Mouse (Mus musculus): ENCODE measurements around the gene Scaf4. TPM values are rescaled to one million over a fixed set of nuclear protein-coding genes. Genes with fewer than 3 reads are reported as not detected.
"Not testable (repeated sequence)": the region's sequence is repeated elsewhere in the genome, so short reads cannot be mapped to it uniquely, and the experiment has no call there.

Scaf4 gene
- polyA plus RNA-seq, 1 experiment from 2014 or later = 38.8 TPM

- WGBS = 65% methylated on average over 4 of the region's 4 CpGs
- H3K9me3 ChIP-seq (replicated peaks); DNase-seq (ENCODE audit: low spot score); H3K27ac ChIP-seq; H3K27me3 ChIP-seq (ENCODE audit: low read depth, poor library complexity, severe bottlenecking); H3K4me3 ChIP-seq: not testable (repeated sequence)
- Histone ChIP-seq H3K36me3 (peaks cover 18% of the 10 kb centered on the region), H3K4me1 (peaks cover 24% of the 10 kb centered on the region)
Measured at GRCm38 (mm10) chr16:90219445-90219844, 64.9 kb downstream of the Scaf4 start.

- 67% methylated on average over 4 of the region's 4 CpGs for WGBS
Measured at GRCm38 (mm10) chr16:90217926-90218325, 66.4 kb downstream of the Scaf4 start.

GRCm38 (mm10) chr16:90217356-90217755 is 66.9 kb downstream of the Scaf4 start:
- H3K4me3 ChIP-seq = no peak overlapping the region
- peaks cover 12% of the 10 kb centered on the region for H3K4me1 ChIP-seq
- H3K27ac ChIP-seq = no peak overlapping the region
- no peak for DNase-seq (ENCODE audit: low spot score)
- WGBS = 77% methylated on average over 3 of the region's 3 CpGs
- H3K27me3 ChIP-seq (ENCODE audit: low read depth, poor library complexity, severe bottlenecking) = no peaks in the 10 kb centered on the region
- no peaks in the 10 kb centered on the region for H3K36me3 ChIP-seq
- H3K9me3 ChIP-seq (replicated peaks) = no peaks in the 10 kb centered on the region

More at GRCm38 (mm10) chr16:90217926-90218325, 66.4 kb downstream of the Scaf4 start:
- peaks cover 17% of the 10 kb centered on the region for H3K4me1 ChIP-seq
- no peak for DNase-seq (ENCODE audit: low spot score)
- H3K36me3 ChIP-seq = peaks cover 3% of the 10 kb centered on the region; the same call in 1 of the 2 replicates
- no peak overlapping the region for H3K27ac ChIP-seq
- no peaks in the 10 kb centered on the region for H3K27me3 ChIP-seq (ENCODE audit: low read depth, poor library complexity, severe bottlenecking)
- H3K9me3 ChIP-seq (replicated peaks) = no peaks in the 10 kb centered on the region
- H3K4me3 ChIP-seq = no peak overlapping the region

- peaks cover 2% of the 10 kb centered on the region for H3K4me1 ChIP-seq
- no peaks in the 10 kb centered on the region for H3K9me3 ChIP-seq (replicated peaks)
- no peak overlapping the region for H3K4me3 ChIP-seq
- WGBS = 98% methylated on average over 2 of the region's 2 CpGs
- no peak overlapping the region for H3K27ac ChIP-seq
- no peaks in the 10 kb centered on the region for H3K36me3 ChIP-seq
- H3K27me3 ChIP-seq (ENCODE audit: low read depth, poor library complexity, severe bottlenecking) = no peaks in the 10 kb centered on the region
- no peak for DNase-seq (ENCODE audit: low spot score)
Measured at GRCm38 (mm10) chr16:90216414-90216813, 67.9 kb downstream of the Scaf4 start.

GRCm38 (mm10) chr16:90215879-90216278 is 68.4 kb downstream of the Scaf4 start:
- WGBS = 86% methylated on average over 5 of the region's 5 CpGs
- H3K36me3 ChIP-seq; H3K4me1 ChIP-seq; H3K27me3 ChIP-seq (ENCODE audit: low read depth, poor library complexity, severe bottlenecking); H3K4me3 ChIP-seq; H3K27ac ChIP-seq; H3K9me3 ChIP-seq (replicated peaks); DNase-seq (ENCODE audit: low spot score): not testable (repeated sequence)

GRCm38 (mm10) chr16:90214731-90215565 is 69.4 kb downstream of the Scaf4 start:
- no peak for DNase-seq (ENCODE audit: low spot score)
- WGBS = 95% methylated on average over 11 of the region's 11 CpGs
- Histone ChIP-seq H3K4me3 (no peak overlapping the region), H3K27me3 (ENCODE audit: low read depth, poor library complexity, severe bottlenecking) (no peaks in the 10 kb centered on the region), H3K36me3 (no peaks in the 10 kb centered on the region), H3K27ac (no peak overlapping the region), H3K4me1 (no peaks in the 10 kb centered on the region), H3K9me3 (replicated peaks) (no peaks in the 10 kb centered on the region)

- Histone ChIP-seq H3K4me3 (no peak overlapping the region), H3K27me3 (ENCODE audit: low read depth, poor library complexity, severe bottlenecking) (no peaks in the 10 kb centered on the region), H3K4me1 (no peaks in the 10 kb centered on the region), H3K27ac (no peak overlapping the region), H3K9me3 (replicated peaks) (no peaks in the 10 kb centered on the region), H3K36me3 (no peaks in the 10 kb centered on the region)
- no peak for DNase-seq (ENCODE audit: low spot score)
- 83% methylated on average over 12 of the region's 12 CpGs for WGBS
Measured at GRCm38 (mm10) chr16:90213477-90214339, 70.6 kb downstream of the Scaf4 start.

GRCm38 (mm10) chr16:90211767-90212166 is 72.5 kb downstream of the Scaf4 start:
- Histone ChIP-seq H3K27ac (no peak overlapping the region), H3K9me3 (replicated peaks) (no peaks in the 10 kb centered on the region), H3K4me1 (no peaks in the 10 kb centered on the region), H3K36me3 (no peaks in the 10 kb centered on the region), H3K27me3 (ENCODE audit: low read depth, poor library complexity, severe bottlenecking) (no peaks in the 10 kb centered on the region), H3K4me3 (no peak overlapping the region)
- no peak for DNase-seq (ENCODE audit: low spot score)
- WGBS = 81% methylated on average over 8 of the region's 8 CpGs

GRCm38 (mm10) chr16:90210717-90211116 is 73.6 kb downstream of the Scaf4 start:
- H3K27ac ChIP-seq = no peak overlapping the region
- WGBS = 86% methylated on average over 10 of the region's 10 CpGs
- no peaks in the 10 kb centered on the region for H3K27me3 ChIP-seq (ENCODE audit: low read depth, poor library complexity, severe bottlenecking)
- no peak for DNase-seq (ENCODE audit: low spot score)
- no peaks in the 10 kb centered on the region for H3K4me1 ChIP-seq
- H3K9me3 ChIP-seq (replicated peaks) = no peaks in the 10 kb centered on the region
- no peak overlapping the region for H3K4me3 ChIP-seq
- no peaks in the 10 kb centered on the region for H3K36me3 ChIP-seq

- H3K4me1 ChIP-seq = no peaks in the 10 kb centered on the region
- no peak overlapping the region for H3K27ac ChIP-seq
- no peak for DNase-seq (ENCODE audit: low spot score)
- H3K9me3 ChIP-seq (replicated peaks) = no peaks in the 10 kb centered on the region
- no peaks in the 10 kb centered on the region for H3K36me3 ChIP-seq
- no peaks in the 10 kb centered on the region for H3K27me3 ChIP-seq (ENCODE audit: low read depth, poor library complexity, severe bottlenecking)
- no peak overlapping the region for H3K4me3 ChIP-seq
- 82% methylated on average over 3 of the region's 3 CpGs for WGBS
Measured at GRCm38 (mm10) chr16:90208996-90209395, 75.3 kb downstream of the Scaf4 start.

- peaks cover 8% of the 10 kb centered on the region for H3K4me1 ChIP-seq
- DNase-seq (ENCODE audit: low spot score) = no peak
- no peak overlapping the region for H3K4me3 ChIP-seq
- 95% methylated on average over 2 of the region's 2 CpGs for WGBS
- H3K27ac ChIP-seq = no peak overlapping the region
- no peaks in the 10 kb centered on the region for H3K36me3 ChIP-seq
- no peaks in the 10 kb centered on the region for H3K9me3 ChIP-seq (replicated peaks)
- H3K27me3 ChIP-seq (ENCODE audit: low read depth, poor library complexity, severe bottlenecking) = no peaks in the 10 kb centered on the region
Measured at GRCm38 (mm10) chr16:90204868-90205267, 79.4 kb downstream of the Scaf4 start.

- Histone ChIP-seq H3K27ac (no peak overlapping the region), H3K36me3 (no peaks in the 10 kb centered on the region), H3K27me3 (ENCODE audit: low read depth, poor library complexity, severe bottlenecking) (no peaks in the 10 kb centered on the region), H3K4me3 (no peak overlapping the region), H3K9me3 (replicated peaks) (no peaks in the 10 kb centered on the region), H3K4me1 (peaks cover 8% of the 10 kb centered on the region)
- DNase-seq (ENCODE audit: low spot score) = no peak
- 87% methylated on average over 6 of the region's 6 CpGs for WGBS
Measured at GRCm38 (mm10) chr16:90203226-90203962, 80.9 kb downstream of the Scaf4 start.
